Mouse (Mus musculus) CH12.LX (cell line): ENCODE results near the gene Wtap. TPM values are rescaled to one million over a fixed set of nuclear protein-coding genes. Genes with fewer than 3 reads are reported as not detected.
"Not testable (repeated sequence)": the region's sequence is repeated elsewhere in the genome, so short reads cannot be mapped to it uniquely, and the experiment has no call there.

Experiments used
- DNase-seq: peaks from one replicate; pipeline ENCODE4 v3.0.0-alpha.2; 2013; ENCODE audit errors: extremely low read depth
- H3K27ac ChIP-seq: 2 replicates; pipeline ENCODE4 v1.5.1; 2012; ENCODE audit warnings: low read depth, mild to moderate bottlenecking, control low read depth, moderate library complexity; ENCODE audit not compliant: insufficient read depth
- H3K27me3 ChIP-seq: replicated peaks from 2 replicates; pipeline ENCODE3; 2012; ENCODE audit warnings: inconsistent platforms
- H3K36me3 ChIP-seq, 2 experiments: replicated peaks in 1 of 2; 2 replicates each; pipeline versions ENCODE3 to v1.6.1; 2012; ENCODE audit warnings: inconsistent platforms in 1 of 2, low read length in 1 of 2, mild to moderate bottlenecking in 1 of 2, mixed read lengths in 1 of 2, moderate library complexity in 1 of 2; ENCODE audit not compliant: control insufficient read depth in 1 of 2, insufficient read depth in 1 of 2
- H3K4me1 ChIP-seq, 2 experiments: 2 replicates each; pipeline ENCODE4 v1.6.1; 2012; ENCODE audit warnings: inconsistent platforms in 1 of 2, moderate library complexity in 1 of 2; ENCODE audit not compliant: insufficient read depth in 2 of 2, control insufficient read depth in 1 of 2
- H3K4me2 ChIP-seq: 2 replicates; pipeline ENCODE4 v1.6.1; 2012; ENCODE audit warnings: low read depth, mild to moderate bottlenecking, control low read depth; ENCODE audit not compliant: poor library complexity, insufficient read depth, severe bottlenecking
- H3K4me3 ChIP-seq, 3 experiments: fragments of 150-350 bp in 1 of 3; sonication (generic) in 1 of 3; replicated peaks in 1 of 3; 2 replicates each; pipeline versions ENCODE3 to v1.5.1; 2011 to 2012; ENCODE audit warnings: low read depth in 2 of 3, low read length in 2 of 3, mild to moderate bottlenecking in 2 of 3, moderate library complexity in 2 of 3, control low read depth in 1 of 3, improper control_type of control experiment in 1 of 3, inconsistent platforms in 1 of 3, mixed read lengths in 1 of 3; ENCODE audit not compliant: poor library complexity in 1 of 3
- H3K79me2 ChIP-seq: replicated peaks from 2 replicates; pipeline ENCODE4 v1.6.1; 2012; ENCODE audit warnings: mild to moderate bottlenecking, moderate library complexity; ENCODE audit not compliant: control insufficient read depth, poor library complexity, insufficient read depth, severe bottlenecking; ENCODE audit errors: extremely low read depth
- H3K9ac ChIP-seq: 2 replicates; pipeline ENCODE4 v1.6.1; 2012; ENCODE audit warnings: low read depth, mild to moderate bottlenecking, control low read depth, moderate library complexity; ENCODE audit not compliant: insufficient read depth
- H3K9me3 ChIP-seq: replicated peaks from 2 replicates; pipeline ENCODE3; 2012; ENCODE audit warnings: low read length, inconsistent platforms, mixed read lengths
- BHLHE40 ChIP-seq: IDR thresholded peaks from 2 replicates; pipeline ENCODE4 v1.6.1; 2011; ENCODE audit warnings: mild to moderate bottlenecking, low read depth, low read length, improper control_type of control experiment
- CHD1 ChIP-seq: IDR thresholded peaks from 2 replicates; pipeline ENCODE4 v1.6.1; 2012; ENCODE audit warnings: low read depth, low read length, improper control_type of control experiment, inconsistent platforms
- CTCF ChIP-seq, 2 experiments: IDR thresholded peaks in 1 of 2; conservative IDR thresholded peaks in 1 of 2; 2 replicates each; pipeline ENCODE4 v1.5.1; 2011 to 2012; ENCODE audit warnings: low read depth in 2 of 2, low read length in 2 of 2, improper control_type of control experiment in 1 of 2, inconsistent platforms in 1 of 2, mild to moderate bottlenecking in 1 of 2, moderate library complexity in 1 of 2
- ELF1 ChIP-seq: IDR thresholded peaks from 2 replicates; pipeline ENCODE4 v1.6.1; 2014; ENCODE audit warnings: low read depth, mild to moderate bottlenecking, inconsistent platforms, low read length, improper control_type of control experiment
- EP300 ChIP-seq: IDR thresholded peaks from 2 replicates; pipeline ENCODE4 v1.6.1; 2011; ENCODE audit warnings: low read length, improper control_type of control experiment
- HCFC1 ChIP-seq: IDR thresholded peaks from 2 replicates; pipeline ENCODE4 v1.6.1; 2012; ENCODE audit warnings: low read depth, mild to moderate bottlenecking, inconsistent platforms, low read length, improper control_type of control experiment
- JUND ChIP-seq: conservative IDR thresholded peaks from 2 replicates; pipeline ENCODE4 v1.6.1; 2011; ENCODE audit warnings: low read depth, low read length, improper control_type of control experiment
- MAZ ChIP-seq: IDR thresholded peaks from 2 replicates; pipeline ENCODE4 v1.6.1; 2012; ENCODE audit warnings: low read depth, mild to moderate bottlenecking, inconsistent platforms, low read length, improper control_type of control experiment, moderate library complexity
- MYC ChIP-seq: IDR thresholded peaks from 2 replicates; pipeline ENCODE4 v1.6.1; 2011; ENCODE audit warnings: low read depth, mild to moderate bottlenecking, improper control_type of control experiment, low read length
- NRF1 ChIP-seq: IDR thresholded peaks from 2 replicates; pipeline ENCODE4 v1.6.1; 2014; ENCODE audit warnings: low read depth, mild to moderate bottlenecking, inconsistent platforms, low read length, improper control_type of control experiment, moderate library complexity
- RAD21 ChIP-seq: IDR thresholded peaks from 2 replicates; pipeline ENCODE4 v1.6.1; 2011; ENCODE audit warnings: low read depth, mild to moderate bottlenecking, low read length, improper control_type of control experiment, moderate library complexity
- SMC3 ChIP-seq: IDR thresholded peaks from 2 replicates; pipeline ENCODE4 v1.6.1; 2011; ENCODE audit warnings: low read depth, low read length, improper control_type of control experiment
- TCF12 ChIP-seq: IDR thresholded peaks from 2 replicates; pipeline ENCODE4 v1.6.1; 2014; ENCODE audit warnings: low read depth, mild to moderate bottlenecking, inconsistent platforms, low read length, improper control_type of control experiment
- USF1 ChIP-seq: IDR thresholded peaks from 2 replicates; pipeline ENCODE4 v1.6.1; 2014; ENCODE audit warnings: low read depth, mild to moderate bottlenecking, inconsistent platforms, low read length, improper control_type of control experiment
- ZNF384 ChIP-seq: IDR thresholded peaks from 2 replicates; pipeline ENCODE4 v1.6.1; 2012; ENCODE audit warnings: low read depth, low read length, improper control_type of control experiment, inconsistent platforms
- dilution Hi-C: fragments of 300-500 bp; cut with MboI; formaldehyde crosslinking; loops from 2 replicates; pipeline ENCODE4 v1.14.3; 2020; ENCODE audit warnings: low sequenced_read_pairs; ENCODE audit not compliant: extremely low pct_unique_long_range_greater_than_20kb, extremely low pct_ligation_motif_present
- in situ Hi-C: fragments of 300-500 bp; cut with MboI; formaldehyde crosslinking; loops from 3 replicates; pipeline ENCODE4 v1.14.3; 2019; ENCODE audit warnings: low sequenced_read_pairs, low pct_ligation_motif_present, low pct_unique_long_range_greater_than_20kb, mixed read lengths
- polyA plus RNA-seq: library from polyadenylated mRNA; unstranded; fragments of >175 nt; gene quantifications from 2 replicates; pipeline ENCODE4 v1.2.1, GENCODE M21; 2012; ENCODE audit warnings: low read depth; ENCODE audit not compliant: insufficient read length
- total RNA-seq, 2 experiments: library from RNA; depleted of rRNA; stranded (reverse); fragments of 300-350 nt in 1 of 2; fragments of >200 nt in 1 of 2; gene quantifications; 2 replicates each; pipeline ENCODE4 v1.2.3; 2012 to 2014

The Wtap gene
- total and polyA plus RNA-seq, 3 experiments: 54.1 to 129 (median 88.9) TPM

DNA sequence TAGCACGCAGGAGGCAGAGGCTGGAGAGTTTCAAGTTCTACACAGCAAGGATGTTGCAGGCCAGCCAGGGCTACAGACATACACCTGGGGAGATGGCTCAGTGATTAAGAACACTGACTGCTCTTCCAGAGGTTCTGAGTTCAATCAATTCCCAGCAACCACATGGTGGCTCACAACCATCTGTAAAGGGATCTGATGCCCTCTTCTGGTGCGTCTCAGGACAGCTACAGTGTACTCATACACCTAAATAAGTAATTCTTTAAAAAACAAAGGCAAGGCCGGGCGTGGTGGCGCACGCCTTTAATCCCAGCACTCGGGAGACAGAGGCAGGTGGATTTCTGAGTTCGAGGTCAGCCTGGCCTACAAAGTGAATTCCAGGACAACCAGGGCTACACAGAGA is 5.9 kb downstream of the Wtap start:
- peak; percentile 32 for DNase-seq

GRCm38 (mm10) chr17:12983988-12984387 is 10.0 kb downstream of the Wtap start:
- Histone ChIP-seq H3K4me3 (no peak overlapping the region), H3K9me3 (no peaks in the 10 kb centered on the region), H3K9ac (no peak overlapping the region), H3K79me2 (peaks cover 68% of the 10 kb centered on the region), H3K4me2 (no peak overlapping the region), H3K4me1 (peaks cover 0 to 26% of the 10 kb centered on the region in 2 experiments; a peak in 2 of 4 replicates), H3K27me3 (no peaks in the 10 kb centered on the region), H3K36me3 (peaks cover 31 to 75% of the 10 kb centered on the region in 2 experiments), H3K27ac (no peak overlapping the region)
- TF ChIP-seq CHD1: no peak
- TF ChIP-seq USF1: no peak
- no peak for TF ChIP-seq NRF1
- no peak for TF ChIP-seq HCFC1
- no peak for TF ChIP-seq BHLHE40
- no peak for TF ChIP-seq JUND
- no peak for TF ChIP-seq MAZ
- no peak for TF ChIP-seq EP300
- TF ChIP-seq ZNF384: no peak
- TF ChIP-seq RAD21: no peak
- TF ChIP-seq SMC3: no peak
- TF ChIP-seq TCF12: no peak
- TF ChIP-seq ELF1: no peak
- dilution Hi-C loops: no loop called here
- in situ Hi-C loops: no loop called here
- no peak for DNase-seq

More for the DNA sequence above, 5.9 kb downstream of the Wtap start:
- 0 out of 2 replicates have a peak, but pooled peaks have one; percentile 25 for TF ChIP-seq MYC
- TF ChIP-seq CTCF (conservative IDR thresholded peaks at IDR 0.05 in 1 of 2, IDR thresholded peaks at IDR 0.05 in 1 of 2; ENCODE audit: low read depth in 2 of 2, low read length in 2 of 2): peak in 1 of 2 experiments; percentile 48; a peak in 2 of 4 replicates
- Histone ChIP-seq H3K4me1 (peaks cover 0 to 24% of the 10 kb centered on the region in 2 experiments; a peak in 2 of 4 replicates), H3K36me3 (peaks cover 8 to 41% of the 10 kb centered on the region in 2 experiments), H3K79me2 (peaks cover 71% of the 10 kb centered on the region), H3K9ac (0 out of 2 replicates have a peak overlapping the region, but pooled peaks have one; percentile 47)
- H3K27me3 ChIP-seq, H3K4me2 ChIP-seq, H3K4me3 ChIP-seq, H3K27ac ChIP-seq, in situ Hi-C loops, dilution Hi-C loops, H3K9me3 ChIP-seq: not testable (repeated sequence)
